Mouse (Mus musculus): Measurements from ENCODE around the gene Sorcs3. TPM values are rescaled to one million over a fixed set of nuclear protein-coding genes. Genes with fewer than 3 reads are reported as not detected.

The Sorcs3 gene
- polyA plus RNA-seq, 1 experiment from 2014 or later, result 0.21 TPM

- H3K4me3 ChIP-seq, result no peak overlapping the region
- H3K9ac ChIP-seq, result no peak overlapping the region
- H3K4me1 ChIP-seq (replicated peaks), result peaks cover 12% of the 10 kb centered on the region
- no peak overlapping the region for H3K4me2 ChIP-seq
- peak; percentile 86 for ATAC-seq (replicated peaks; ENCODE audit: insufficient number of reproducible peaks, insufficient read depth, low FRiP score, low read depth)
- H3K27ac ChIP-seq, result peak overlapping the region; percentile 79
- H3K36me3 ChIP-seq, result no peaks in the 10 kb centered on the region
- WGBS, result 39% methylated on average over 2 of the region's 2 CpGs
- H3K27me3 ChIP-seq, result no peaks in the 10 kb centered on the region
- H3K9me3 ChIP-seq (replicated peaks), result no peaks in the 10 kb centered on the region
Measured at GRCm38 (mm10) chr19:48333085-48333484, 127.3 kb downstream of the Sorcs3 start.

GRCm38 (mm10) chr19:48337461-48337860 is 131.6 kb downstream of the Sorcs3 start:
- WGBS, result 69% methylated on average over 6 of the region's 6 CpGs
- Histone ChIP-seq H3K9me3 (replicated peaks) (no peaks in the 10 kb centered on the region), H3K36me3 (no peaks in the 10 kb centered on the region), H3K27me3 (no peaks in the 10 kb centered on the region), H3K4me1 (replicated peaks) (peaks cover 11% of the 10 kb centered on the region), H3K4me2 (no peak overlapping the region), H3K27ac (no peak overlapping the region), H3K4me3 (no peak overlapping the region), H3K9ac (no peak overlapping the region)
- ATAC-seq (replicated peaks; ENCODE audit: insufficient number of reproducible peaks, insufficient read depth, low FRiP score, low read depth), result no peak

- H3K4me2 ChIP-seq, result no peak overlapping the region
- no peak for ATAC-seq (replicated peaks; ENCODE audit: insufficient number of reproducible peaks, insufficient read depth, low FRiP score, low read depth)
- no peak overlapping the region for H3K9ac ChIP-seq
- H3K4me3 ChIP-seq, result no peak overlapping the region
- 86% methylated on average over 5 of the region's 5 CpGs for WGBS
- H3K36me3 ChIP-seq, result no peaks in the 10 kb centered on the region
- H3K27me3 ChIP-seq, result no peaks in the 10 kb centered on the region
- H3K4me1 ChIP-seq (replicated peaks), result peaks cover 7% of the 10 kb centered on the region
- no peaks in the 10 kb centered on the region for H3K9me3 ChIP-seq (replicated peaks)
- H3K27ac ChIP-seq, result no peak overlapping the region
Measured at GRCm38 (mm10) chr19:48338098-48338497, 132.3 kb downstream of the Sorcs3 start.

GRCm38 (mm10) chr19:48342770-48343169 is 136.9 kb downstream of the Sorcs3 start:
- H3K9me3 ChIP-seq (replicated peaks), result no peaks in the 10 kb centered on the region
- H3K36me3 ChIP-seq, result no peaks in the 10 kb centered on the region
- no peak for ATAC-seq (replicated peaks; ENCODE audit: insufficient number of reproducible peaks, insufficient read depth, low FRiP score, low read depth)
- WGBS, result 83% methylated on average over 4 of the region's 4 CpGs
- H3K4me3 ChIP-seq, result no peak overlapping the region
- no peaks in the 10 kb centered on the region for H3K27me3 ChIP-seq
- no peak overlapping the region for H3K4me2 ChIP-seq
- H3K9ac ChIP-seq, result no peak overlapping the region
- no peaks in the 10 kb centered on the region for H3K4me1 ChIP-seq (replicated peaks)
- H3K27ac ChIP-seq, result no peak overlapping the region

GRCm38 (mm10) chr19:48343442-48343841 is 137.6 kb downstream of the Sorcs3 start:
- H3K9ac ChIP-seq, result no peak overlapping the region
- H3K4me3 ChIP-seq, result no peak overlapping the region
- H3K36me3 ChIP-seq, result no peaks in the 10 kb centered on the region
- no peak overlapping the region for H3K4me2 ChIP-seq
- no peak for ATAC-seq (replicated peaks; ENCODE audit: insufficient number of reproducible peaks, insufficient read depth, low FRiP score, low read depth)
- H3K4me1 ChIP-seq (replicated peaks), result no peaks in the 10 kb centered on the region
- WGBS, result 34% methylated on average over 7 of the region's 7 CpGs
- H3K27me3 ChIP-seq, result no peaks in the 10 kb centered on the region
- H3K9me3 ChIP-seq (replicated peaks), result no peaks in the 10 kb centered on the region
- H3K27ac ChIP-seq, result no peak overlapping the region

GRCm38 (mm10) chr19:48347116-48347515 is 141.3 kb downstream of the Sorcs3 start:
- Histone ChIP-seq H3K9me3 (replicated peaks) (no peaks in the 10 kb centered on the region), H3K9ac (no peak overlapping the region), H3K4me1 (replicated peaks) (no peaks in the 10 kb centered on the region), H3K27me3 (no peaks in the 10 kb centered on the region), H3K4me3 (no peak overlapping the region), H3K4me2 (no peak overlapping the region), H3K36me3 (no peaks in the 10 kb centered on the region), H3K27ac (no peak overlapping the region)
- ATAC-seq (replicated peaks; ENCODE audit: insufficient number of reproducible peaks, insufficient read depth, low FRiP score, low read depth), result no peak
- WGBS, result 61% methylated on average over 5 of the region's 5 CpGs

- 61% methylated on average over 2 of the region's 2 CpGs for WGBS
- no peak for ATAC-seq (replicated peaks; ENCODE audit: insufficient number of reproducible peaks, insufficient read depth, low FRiP score, low read depth)
- Histone ChIP-seq H3K4me2 (no peak overlapping the region), H3K4me1 (replicated peaks) (no peaks in the 10 kb centered on the region), H3K27me3 (no peaks in the 10 kb centered on the region), H3K9me3 (replicated peaks) (no peaks in the 10 kb centered on the region), H3K4me3 (no peak overlapping the region), H3K27ac (no peak overlapping the region), H3K36me3 (no peaks in the 10 kb centered on the region), H3K9ac (no peak overlapping the region)
Measured at GRCm38 (mm10) chr19:48356806-48357205, 151.0 kb downstream of the Sorcs3 start.

- 87% methylated on average over 2 of the region's 2 CpGs for WGBS
- Histone ChIP-seq H3K36me3 (no peaks in the 10 kb centered on the region), H3K27ac (no peak overlapping the region), H3K4me1 (replicated peaks) (no peaks in the 10 kb centered on the region), H3K4me2 (no peak overlapping the region), H3K9me3 (replicated peaks) (no peaks in the 10 kb centered on the region), H3K4me3 (no peak overlapping the region), H3K27me3 (no peaks in the 10 kb centered on the region), H3K9ac (no peak overlapping the region)
- no peak for ATAC-seq (replicated peaks; ENCODE audit: insufficient number of reproducible peaks, insufficient read depth, low FRiP score, low read depth)
Measured at GRCm38 (mm10) chr19:48362167-48362566, 156.3 kb downstream of the Sorcs3 start.

- no peak for ATAC-seq (replicated peaks; ENCODE audit: insufficient number of reproducible peaks, insufficient read depth, low FRiP score, low read depth)
- Histone ChIP-seq H3K27ac (no peak overlapping the region), H3K36me3 (no peaks in the 10 kb centered on the region), H3K9me3 (replicated peaks) (no peaks in the 10 kb centered on the region), H3K4me3 (no peak overlapping the region), H3K9ac (no peak overlapping the region), H3K4me2 (no peak overlapping the region), H3K27me3 (no peaks in the 10 kb centered on the region), H3K4me1 (replicated peaks) (no peaks in the 10 kb centered on the region)
- WGBS, result 54% methylated on average over 10 of the region's 10 CpGs
Measured at GRCm38 (mm10) chr19:48368056-48368455, 162.2 kb downstream of the Sorcs3 start.

GRCm38 (mm10) chr19:48371787-48372186 is 166.0 kb downstream of the Sorcs3 start:
- H3K27ac ChIP-seq, result no peak overlapping the region
- WGBS, result 72% methylated on average over 9 of the region's 9 CpGs
- no peaks in the 10 kb centered on the region for H3K9me3 ChIP-seq (replicated peaks)
- no peaks in the 10 kb centered on the region for H3K27me3 ChIP-seq
- no peaks in the 10 kb centered on the region for H3K4me1 ChIP-seq (replicated peaks)
- H3K4me2 ChIP-seq, result no peak overlapping the region
- no peak overlapping the region for H3K4me3 ChIP-seq
- H3K36me3 ChIP-seq, result no peaks in the 10 kb centered on the region
- H3K9ac ChIP-seq, result no peak overlapping the region
- ATAC-seq (replicated peaks; ENCODE audit: insufficient number of reproducible peaks, insufficient read depth, low FRiP score, low read depth), result no peak

- H3K4me1 ChIP-seq (replicated peaks), result no peaks in the 10 kb centered on the region
- H3K9me3 ChIP-seq (replicated peaks), result no peaks in the 10 kb centered on the region
- H3K27me3 ChIP-seq, result no peaks in the 10 kb centered on the region
- H3K36me3 ChIP-seq, result no peaks in the 10 kb centered on the region
- no peak overlapping the region for H3K4me2 ChIP-seq
- ATAC-seq (replicated peaks; ENCODE audit: insufficient number of reproducible peaks, insufficient read depth, low FRiP score, low read depth), result no peak
- 80% methylated on average over 11 of the region's 11 CpGs for WGBS
- H3K9ac ChIP-seq, result no peak overlapping the region
- no peak overlapping the region for H3K4me3 ChIP-seq
- no peak overlapping the region for H3K27ac ChIP-seq
Measured at GRCm38 (mm10) chr19:48378006-48378540, 172.2 kb downstream of the Sorcs3 start.

- Histone ChIP-seq H3K27ac (no peak overlapping the region), H3K4me3 (no peak overlapping the region), H3K4me2 (no peak overlapping the region), H3K4me1 (replicated peaks) (no peaks in the 10 kb centered on the region), H3K36me3 (no peaks in the 10 kb centered on the region), H3K9me3 (replicated peaks) (no peaks in the 10 kb centered on the region), H3K9ac (no peak overlapping the region), H3K27me3 (no peaks in the 10 kb centered on the region)
- WGBS, result 43% methylated on average over 1 of the region's 1 CpGs
- ATAC-seq (replicated peaks; ENCODE audit: insufficient number of reproducible peaks, insufficient read depth, low FRiP score, low read depth), result no peak
Measured at GRCm38 (mm10) chr19:48391551-48391950, 185.7 kb downstream of the Sorcs3 start.

All from heart, embryonic 15.5 days (tissue).